Mouse (Mus musculus): Measurements from ENCODE around the gene Ezr. TPM values are rescaled to one million over a fixed set of nuclear protein-coding genes. Genes with fewer than 3 reads are reported as not detected.

Ezr gene
- 10 to 100 TPM; 32.5 to 36.9 TPM for total RNA-seq (2021)
- long read RNA-seq, experiment 1, transcript Ezr-201 (13 exons, 3,164 nt) = major isoform, 20 of 33 reads
- long read RNA-seq, experiment 1, partial matches to known transcripts = 7 of 33 reads
- long read RNA-seq, experiment 1, other reads (novel, unspliced or antisense) = 6 of 33 reads
- long read RNA-seq, experiment 2, transcript Ezr-201 (13 exons, 3,164 nt) = major isoform, 10 of 15 reads
- long read RNA-seq, experiment 2, partial matches to known transcripts = 3 of 15 reads
- long read RNA-seq, experiment 2, other reads (novel, unspliced or antisense) = 2 of 15 reads

GRCm38 (mm10) chr17:6782611-6783005 is at the start of gene Ezr:
TSS of gene Ezr (minus strand) at chr17:6782784.
- peak; percentile 93 to 94 for DNase-seq

GRCm38 (mm10) chr17:6830004-6830592 is 47.5 kb upstream of the Ezr start:
- no peak for DNase-seq

- DNase-seq = no peak
Observed at GRCm38 (mm10) chr17:6828531-6829150, 46.1 kb upstream of the Ezr start.

GRCm38 (mm10) chr17:6827740-6828461 is 45.3 kb upstream of the Ezr start:
- DNase-seq = peak; percentile 94 to 95

- DNase-seq = peak in 1 of 2 experiments; percentile 64
Observed at GRCm38 (mm10) chr17:6827159-6827733, 44.7 kb upstream of the Ezr start.

- DNase-seq = no peak
Observed at GRCm38 (mm10) chr17:6816796-6817195, 34.2 kb upstream of the Ezr start.

GRCm38 (mm10) chr17:6816151-6816550 is 33.6 kb upstream of the Ezr start:
- DNase-seq = peak in 1 of 2 experiments; percentile 22

- peak in 1 of 2 experiments; percentile 21 for DNase-seq
Observed at GRCm38 (mm10) chr17:6814656-6815055, 32.1 kb upstream of the Ezr start.

- DNase-seq = no peak
Observed at GRCm38 (mm10) chr17:6812851-6813191, 30.2 kb upstream of the Ezr start.

- peak in 1 of 2 experiments; percentile 25 for DNase-seq
Observed at GRCm38 (mm10) chr17:6811931-6812850, 29.6 kb upstream of the Ezr start.

GRCm38 (mm10) chr17:6809331-6809730 is 26.7 kb upstream of the Ezr start:
- no peak for DNase-seq

GRCm38 (mm10) chr17:6808521-6809165 is 26.1 kb upstream of the Ezr start:
- DNase-seq = no peak

- no peak for DNase-seq
Observed at GRCm38 (mm10) chr17:6807827-6808520, 25.4 kb upstream of the Ezr start.

- no peak for DNase-seq
Observed at GRCm38 (mm10) chr17:6804853-6805543, 22.4 kb upstream of the Ezr start.

- no peak for DNase-seq
Observed at GRCm38 (mm10) chr17:6804111-6804510, 21.5 kb upstream of the Ezr start.

- DNase-seq = no peak
Observed at GRCm38 (mm10) chr17:6803614-6804013, 21.0 kb upstream of the Ezr start.

GRCm38 (mm10) chr17:6798392-6799061 is 15.9 kb upstream of the Ezr start:
- DNase-seq = no peak

- no peak for DNase-seq
Observed at GRCm38 (mm10) chr17:6797471-6797870, 14.9 kb upstream of the Ezr start.

GRCm38 (mm10) chr17:6794160-6794751 is 11.7 kb upstream of the Ezr start:
- DNase-seq = no peak
